Mouse (Mus musculus) thymus, adult 2 months (tissue): Measurements from ENCODE around the gene Olfr555.

ENCODE experiments used
- CTCF ChIP-seq: fragments of 200-500 bp; IDR thresholded peaks from 2 replicates; pipeline ENCODE4 v1.5.1; 2012; ENCODE audit warnings: mild to moderate bottlenecking, control low read depth, low read length, moderate library complexity, borderline replicate concordance; ENCODE audit not compliant: control insufficient read depth, poor library complexity, insufficient read depth; ENCODE audit errors: extremely low read depth
- POLR2A ChIP-seq: fragments of 200-500 bp; IDR thresholded peaks from 2 replicates; pipeline ENCODE4 v1.6.1; 2012; ENCODE audit warnings: mild to moderate bottlenecking, low read length, control low read depth, moderate library complexity; ENCODE audit not compliant: control insufficient read depth, poor library complexity, insufficient read depth; ENCODE audit errors: extremely low read depth

- TF ChIP-seq POLR2A (no peak), CTCF (no peak)
Observed at GRCm38 (mm10) chr7:102665378-102665777, 6.8 kb downstream of the Olfr555 start.
